Mouse (Mus musculus) CD4-positive naive resting alpha-beta T cell, adult 57 days (primary cell): ENCODE data around the gene App. TPM values are rescaled to one million over a fixed set of nuclear protein-coding genes. Genes with fewer than 3 reads are reported as not detected.

Source experiments
- total RNA-seq: library from RNA; stranded (reverse); gene quantifications from one replicate; pipeline ENCODE4 v1.2.4, GENCODE M21; 2023

The App gene
- total RNA-seq, result 18.6 TPM

DNA sequence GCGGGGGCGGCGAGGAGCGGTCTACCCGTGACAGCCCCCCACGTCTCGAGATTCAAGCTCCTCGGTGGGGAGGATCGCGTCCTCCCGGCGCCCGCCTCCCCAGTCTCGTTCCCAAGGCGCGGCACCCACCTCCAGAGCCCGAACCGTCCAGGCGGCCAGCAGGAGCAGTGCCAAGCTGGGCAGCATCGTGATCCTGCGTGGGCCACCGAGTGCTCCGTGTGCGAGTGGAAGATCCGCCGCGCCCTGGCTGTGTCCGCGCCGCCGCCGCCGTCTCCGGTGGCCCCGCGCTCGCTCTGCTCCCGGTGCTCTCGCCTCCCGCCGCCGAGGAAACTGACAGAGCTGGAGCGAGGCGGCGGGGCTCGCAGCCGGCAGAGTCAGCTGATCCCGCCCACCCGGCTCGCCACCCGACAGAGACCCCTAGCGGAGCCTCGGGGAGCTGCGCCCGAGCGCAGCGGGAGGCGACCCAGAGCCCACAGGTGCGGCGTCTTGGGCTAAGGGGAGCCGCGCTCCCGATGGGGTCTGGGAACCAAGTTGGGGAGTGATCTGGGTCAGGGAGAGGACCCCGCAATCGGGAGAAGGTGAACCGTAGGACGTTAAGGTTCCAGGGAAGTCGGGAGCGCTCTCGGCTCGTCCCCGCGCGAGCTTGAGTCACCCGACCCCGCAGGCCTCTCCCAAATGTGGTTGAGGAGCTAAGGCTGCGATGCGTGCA lies at the start of gene App:
Gene App (minus strand): TSS at position 394 of the 709 bp plus-strand sequence.

